Mouse (Mus musculus) brain, embryonic 14.5 days (tissue): Measurements from ENCODE around the gene Apod. TPM values are rescaled to one million over a fixed set of nuclear protein-coding genes. Genes with fewer than 3 reads are reported as not detected.

Experiments used
- DNase-seq: peaks from one replicate; pipeline ENCODE4 v3.0.0-alpha.2; 2011; ENCODE audit warnings: low read depth
- CTCF ChIP-seq: fragments of 200-500 bp; IDR thresholded peaks from 2 replicates; pipeline ENCODE4 v1.5.1; 2012; ENCODE audit warnings: inconsistent platforms, mild to moderate bottlenecking, moderate library complexity, borderline replicate concordance; ENCODE audit not compliant: insufficient read depth, insufficient read length; ENCODE audit errors: extremely low read depth
- POLR2A ChIP-seq: fragments of 200-500 bp; IDR thresholded peaks from 2 replicates; pipeline ENCODE4 v1.6.1; 2012; ENCODE audit warnings: mild to moderate bottlenecking, inconsistent platforms, borderline replicate concordance; ENCODE audit not compliant: poor library complexity, insufficient read depth, insufficient read length, severe bottlenecking; ENCODE audit errors: extremely low read depth
- polyA plus RNA-seq: library from polyadenylated mRNA; depleted of rRNA; stranded (reverse); fragments of >200 nt; gene quantifications from 2 replicates; pipeline ENCODE4 v1.2.3, GENCODE M21; 2012; rRNA removed

Gene Apod
- 28.1 and 46.7 TPM in 2 replicates for polyA plus RNA-seq

DNA sequence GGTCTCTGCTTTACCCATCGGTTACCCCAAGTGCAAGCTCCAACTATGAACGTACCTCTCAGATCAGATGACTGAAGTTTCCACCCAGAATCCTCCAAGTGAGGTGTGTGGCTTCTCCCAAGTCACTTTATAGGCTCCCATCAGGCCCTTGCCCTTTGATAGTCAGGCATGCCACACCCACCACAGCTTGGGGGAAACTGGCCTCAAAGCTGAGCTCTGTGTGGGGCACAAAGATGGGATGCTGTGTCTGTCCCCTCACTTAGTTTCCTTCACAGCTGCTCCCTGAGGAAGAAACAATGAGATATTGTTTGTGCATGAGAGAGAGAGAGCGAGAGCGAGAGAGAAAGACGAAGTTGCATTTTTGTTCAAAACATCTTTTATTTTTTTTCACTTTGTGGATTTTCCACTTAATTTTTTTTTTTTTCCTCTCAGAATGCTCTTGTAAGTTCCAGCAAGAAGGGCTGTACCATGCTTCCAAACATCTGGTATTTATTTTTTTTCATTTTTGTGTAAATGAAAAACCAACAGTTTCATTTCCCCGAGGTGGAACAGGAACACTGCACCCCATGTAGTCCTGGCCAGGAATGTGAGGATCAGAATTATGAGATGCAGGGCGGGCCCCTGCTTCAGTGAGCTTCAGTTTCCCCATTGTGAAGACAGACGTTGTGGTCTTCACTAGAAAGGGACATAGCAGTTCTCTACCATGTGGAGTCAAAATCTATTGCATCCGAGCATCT, at the start of gene Apod:
Apod (minus strand) TSS at position 312 of the 737 bp plus-strand sequence.
- DNase-seq = peak; percentile 18

GRCm38 (mm10) chr16:31363685-31364436, 49.3 kb upstream of the Apod start:
- TF ChIP-seq CTCF = no peak
- no peak for TF ChIP-seq POLR2A
- no peak for DNase-seq

More for the DNA sequence above, at the start of gene Apod:
- TF ChIP-seq CTCF (no peak), POLR2A (no peak)

GRCm38 (mm10) chr16:31359542-31359941, 44.9 kb upstream of the Apod start:
- TF ChIP-seq POLR2A (no peak), CTCF (no peak)

DNA sequence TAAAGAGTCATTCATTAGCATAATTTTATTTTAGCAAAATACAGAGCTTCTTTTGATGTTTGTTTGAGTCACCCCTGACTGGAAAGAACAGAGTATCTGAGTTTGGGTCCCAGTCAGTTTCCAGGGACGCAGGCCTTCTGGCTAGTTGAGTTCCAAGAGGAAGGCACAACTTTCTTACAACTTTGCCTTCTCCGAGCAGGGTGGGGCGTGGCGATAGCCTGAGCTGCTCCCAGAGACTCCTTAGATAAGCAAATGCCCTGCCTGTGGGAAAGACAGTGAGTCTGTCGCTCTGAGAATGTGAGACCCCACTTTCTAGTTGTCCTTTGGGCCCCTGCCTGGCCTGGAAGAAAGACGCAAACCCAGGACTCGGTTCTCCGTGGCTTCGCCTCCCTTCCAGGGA, 44.4 kb upstream of the Apod start:
- DNase-seq = no peak
- no peak for TF ChIP-seq CTCF
- no peak for TF ChIP-seq POLR2A

More at GRCm38 (mm10) chr16:31359542-31359941, 44.9 kb upstream of the Apod start:
- no peak for DNase-seq

DNA sequence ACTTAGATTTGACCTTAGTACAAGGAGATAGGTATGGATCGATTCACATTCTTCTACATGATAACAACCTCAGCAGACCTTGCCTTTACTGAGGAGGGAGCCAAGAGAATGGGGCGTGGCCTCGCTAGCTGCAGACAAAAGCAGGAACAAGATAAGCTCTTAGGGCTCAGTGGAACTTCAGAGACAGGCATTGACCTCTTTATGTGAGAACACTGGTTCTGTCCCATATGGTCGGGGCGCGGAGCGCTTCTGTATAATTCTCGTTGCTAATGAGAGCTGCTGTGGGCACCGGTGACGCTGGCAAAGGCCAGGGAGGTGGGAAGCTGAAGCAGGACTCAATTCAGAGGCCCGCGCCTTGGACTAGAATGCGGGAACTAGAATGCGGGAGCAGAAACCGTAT, 44.0 kb upstream of the Apod start:
- no peak for TF ChIP-seq CTCF
- TF ChIP-seq POLR2A = no peak

DNA sequence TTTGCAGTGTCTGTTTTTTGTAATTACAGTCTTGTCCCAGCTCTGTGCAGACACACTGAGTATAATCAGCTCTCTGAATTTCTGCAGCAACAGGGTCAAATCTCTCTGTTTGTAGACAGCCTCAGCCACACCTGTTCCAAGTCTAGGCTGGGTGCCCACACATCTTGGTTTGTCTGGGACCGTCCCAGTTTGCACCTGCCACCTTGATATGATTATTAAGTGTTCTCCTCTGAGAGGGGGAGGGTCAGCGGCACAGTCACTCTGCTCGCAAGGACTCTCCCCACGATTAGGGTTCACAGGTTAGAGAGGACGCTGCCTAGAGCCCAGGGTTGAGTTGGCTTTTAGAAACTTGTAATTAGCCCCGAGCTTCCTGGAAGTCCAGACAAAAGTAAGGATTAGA, 41.3 kb upstream of the Apod start:
- TF ChIP-seq CTCF (no peak), POLR2A (no peak)
- no peak for DNase-seq

More for the DNA sequence above, 44.0 kb upstream of the Apod start:
- DNase-seq = no peak

- TF ChIP-seq CTCF (peak; percentile 85), POLR2A (no peak)
- DNase-seq = peak; percentile 83
These were observed 40.0 kb upstream of the Apod start for GRCm38 (mm10) chr16:31354341-31355329.

GRCm38 (mm10) chr16:31352996-31353395, 38.4 kb upstream of the Apod start:
- TF ChIP-seq POLR2A (no peak), CTCF (peak; percentile 52; the same call in 1 of the 2 replicates)
- DNase-seq = peak; percentile 25

GRCm38 (mm10) chr16:31347581-31347980, 33.0 kb upstream of the Apod start:
- peak; percentile 78 for DNase-seq
- TF ChIP-seq POLR2A (no peak), CTCF (peak; percentile 59)

DNA sequence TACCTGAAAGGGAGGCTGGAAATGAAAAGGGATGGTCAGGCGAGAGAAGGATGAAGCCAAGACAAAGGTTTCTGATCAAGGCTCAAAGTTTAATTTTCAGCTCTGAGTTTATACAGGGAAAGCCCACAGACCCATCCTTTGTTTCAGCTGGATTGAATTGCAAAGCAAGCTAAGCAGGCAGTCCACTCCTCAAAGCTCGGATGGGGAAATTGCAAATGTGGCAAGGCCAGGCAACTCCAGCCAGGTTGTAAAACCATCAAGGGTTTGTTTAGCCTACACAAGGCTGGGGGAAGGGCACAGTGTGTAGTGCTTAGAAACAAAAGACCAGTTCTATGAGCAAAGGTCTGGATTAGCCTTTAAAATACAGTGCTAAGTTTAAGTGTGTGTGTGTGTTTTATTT, 28.4 kb upstream of the Apod start:
- DNase-seq = peak; percentile 26
- TF ChIP-seq CTCF (no peak), POLR2A (no peak)

- TF ChIP-seq POLR2A (no peak), CTCF (no peak)
- peak; percentile 28 for DNase-seq
These were observed 27.9 kb upstream of the Apod start for GRCm38 (mm10) chr16:31342556-31342955.

GRCm38 (mm10) chr16:31339332-31339731, 24.7 kb upstream of the Apod start:
- TF ChIP-seq CTCF = no peak
- no peak for TF ChIP-seq POLR2A
- DNase-seq = no peak
